Mouse (Mus musculus): ENCODE measurements around the gene Cnga4. TPM values are rescaled to one million over a fixed set of nuclear protein-coding genes. Genes with fewer than 3 reads are reported as not detected.

Gene Cnga4
- total and polyA plus RNA-seq, 3 experiments, result not detected

DNA sequence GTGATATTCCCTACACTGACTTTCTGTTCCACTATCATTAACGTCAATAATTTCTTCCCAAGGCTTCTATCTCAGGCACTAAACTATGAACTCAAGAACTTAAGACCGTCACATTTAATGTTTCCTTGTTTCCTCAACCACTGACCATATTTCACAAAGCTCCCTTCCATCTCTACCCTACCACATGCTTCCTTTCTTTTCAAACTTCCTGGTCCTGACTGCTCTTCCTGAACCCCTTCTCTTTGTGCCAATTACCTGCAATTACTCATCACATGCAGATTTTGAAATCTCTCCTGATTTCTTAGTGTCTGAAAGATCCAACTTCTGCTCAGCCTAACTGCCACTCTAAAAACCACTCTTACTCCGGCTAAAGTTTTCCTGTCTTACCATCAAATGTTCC lies 24.0 kb upstream of the Cnga4 start:
- no peak for DNase-seq (ENCODE audit: low read depth, low spot score)
- H3K9ac ChIP-seq (ENCODE audit: control insufficient read depth, low read depth, low read length, poor library complexity, severe bottlenecking), result no peak overlapping the region
- TF ChIP-seq HCFC1 (IDR thresholded peaks at IDR 0.05; ENCODE audit: low read depth, low read length) (no peak), JUND (IDR thresholded peaks at IDR 0.05; ENCODE audit: low read depth, low read length) (no peak), RAD21 (IDR thresholded peaks at IDR 0.05; ENCODE audit: low read depth, low read length) (no peak), USF2 (IDR thresholded peaks at IDR 0.05; ENCODE audit: borderline replicate concordance in 1 of 2, insufficient read depth in 1 of 2, low read depth in 1 of 2, low read length in 2 of 2) (no peak), NELFE (IDR thresholded peaks at IDR 0.05; ENCODE audit: low read depth, low read length) (no peak), MYB (IDR thresholded peaks at IDR 0.05; ENCODE audit: low read depth, low read length) (no peak), MEF2A (IDR thresholded peaks at IDR 0.05; ENCODE audit: extremely low read depth, insufficient replicate concordance, low read depth, low read length, poor library complexity, severe bottlenecking) (no peak), MXI1 (IDR thresholded peaks at IDR 0.05; ENCODE audit: low read depth, low read length) (no peak), CHD1 (IDR thresholded peaks at IDR 0.05; ENCODE audit: low read depth, low read length) (no peak), GATA1 (IDR thresholded peaks at IDR 0.05; ENCODE audit: low read depth, low read length) (no peak), CTCF (IDR thresholded peaks at IDR 0.05 in 2 of 3, conservative IDR thresholded peaks at IDR 0.05 in 1 of 3; ENCODE audit: control insufficient read depth in 1 of 3, insufficient read depth in 1 of 3, low read depth in 2 of 3, low read length in 3 of 3, poor library complexity in 1 of 3, severe bottlenecking in 1 of 3) (no peak), MYC (IDR thresholded peaks at IDR 0.05; ENCODE audit: low read depth, low read length) (no peak), ETS1 (IDR thresholded peaks at IDR 0.05; ENCODE audit: low read depth, low read length) (no peak)
- no peak overlapping the region for H3K27ac ChIP-seq (ENCODE audit: control insufficient read depth, low read depth, low read length)
- H3K79me2 ChIP-seq (ENCODE audit: control insufficient read depth, insufficient read depth, low read length, poor library complexity), result no peaks in the 10 kb centered on the region
- H3K36me3 ChIP-seq (ENCODE audit: control insufficient read depth in 1 of 2, insufficient read depth in 2 of 2, low read length in 2 of 2), result peaks cover 0 to 2% of the 10 kb centered on the region in 2 experiments; a peak in 3 of 4 replicates
- no peak overlapping the region for H3K4me3 ChIP-seq (ENCODE audit: control insufficient read depth in 1 of 2, insufficient read depth in 1 of 2, low read depth in 2 of 2, low read length in 2 of 2)
- H3K4me1 ChIP-seq (ENCODE audit: control insufficient read depth in 1 of 2, insufficient read depth in 2 of 2, low read length in 2 of 2), result no peaks in the 10 kb centered on the region; a peak in 1 of 4 replicates
- H3K9me3 ChIP-seq (replicated peaks; ENCODE audit: insufficient read depth, low read length), result no peaks in the 10 kb centered on the region
- H3K27me3 ChIP-seq (ENCODE audit: control insufficient read depth in 1 of 2, insufficient read depth in 2 of 2, low read length in 2 of 2), result no peaks in the 10 kb centered on the region

DNA sequence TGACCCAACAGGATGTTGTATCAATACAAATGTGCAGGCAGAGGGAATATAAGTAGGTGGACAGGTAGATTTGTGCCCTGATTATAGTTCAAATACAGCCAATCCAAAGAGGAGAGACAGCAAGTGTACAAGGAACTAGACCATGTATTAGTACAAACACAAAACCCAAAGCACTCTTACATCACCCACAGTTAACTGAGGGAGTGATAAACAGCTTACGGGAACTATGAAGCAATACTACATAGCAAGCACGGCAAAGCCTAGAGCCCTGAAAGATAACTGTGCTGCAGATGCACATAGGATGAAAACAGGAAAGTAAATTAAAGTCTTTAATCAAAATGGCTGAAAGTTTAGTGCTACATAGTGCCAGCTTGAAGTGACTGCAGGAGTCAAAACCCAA lies 16.7 kb upstream of the Cnga4 start:
- no peak for TF ChIP-seq JUND (IDR thresholded peaks at IDR 0.05; ENCODE audit: low read depth, low read length)
- TF ChIP-seq CHD2 (IDR thresholded peaks at IDR 0.05; ENCODE audit: low read length), result no peak
- no peak for TF ChIP-seq POLR2AphosphoS2 (IDR thresholded peaks at IDR 0.05; ENCODE audit: low read length)
- no peak for TF ChIP-seq KAT2A (conservative IDR thresholded peaks at IDR 0.05; ENCODE audit: low read depth, low read length)
- TF ChIP-seq NRF1 (IDR thresholded peaks at IDR 0.05; ENCODE audit: insufficient read depth, low read depth, low read length, poor library complexity, severe bottlenecking), result no peak
- no peak for TF ChIP-seq ELF1 (IDR thresholded peaks at IDR 0.05; ENCODE audit: low read depth, low read length)
- no peak for TF ChIP-seq NELFE (IDR thresholded peaks at IDR 0.05; ENCODE audit: low read depth, low read length)
- no peak for TF ChIP-seq MAFK (IDR thresholded peaks at IDR 0.05; ENCODE audit: borderline replicate concordance, low read depth, low read length)
- TF ChIP-seq ZMIZ1 (IDR thresholded peaks at IDR 0.05; ENCODE audit: low read depth, low read length), result no peak
- TF ChIP-seq MYB (IDR thresholded peaks at IDR 0.05; ENCODE audit: low read depth, low read length), result no peak
- no peak for TF ChIP-seq ZC3H11A (IDR thresholded peaks at IDR 0.05; ENCODE audit: low read depth, low read length)
- no peak for TF ChIP-seq TCF12 (IDR thresholded peaks at IDR 0.05; ENCODE audit: low read depth, low read length)
- no peak for TF ChIP-seq UBTF (IDR thresholded peaks at IDR 0.05; ENCODE audit: borderline replicate concordance, insufficient read depth, low read depth, low read length)
- Histone ChIP-seq H3K36me3 (ENCODE audit: control insufficient read depth in 1 of 2, insufficient read depth in 2 of 2, low read length in 2 of 2) (no peaks in the 10 kb centered on the region; a peak in 1 of 4 replicates), H3K27me3 (ENCODE audit: control insufficient read depth in 1 of 2, insufficient read depth in 2 of 2, low read length in 2 of 2) (no peaks in the 10 kb centered on the region), H3K9ac (ENCODE audit: control insufficient read depth, low read depth, low read length, poor library complexity, severe bottlenecking) (no peak overlapping the region), H3K27ac (ENCODE audit: control insufficient read depth, low read depth, low read length) (no peak overlapping the region), H3K79me2 (ENCODE audit: control insufficient read depth, insufficient read depth, low read length, poor library complexity) (no peaks in the 10 kb centered on the region), H3K9me3 (replicated peaks; ENCODE audit: insufficient read depth, low read length) (no peaks in the 10 kb centered on the region), H3K4me3 (ENCODE audit: control insufficient read depth in 1 of 2, insufficient read depth in 1 of 2, low read depth in 2 of 2, low read length in 2 of 2) (no peak overlapping the region), H3K4me1 (ENCODE audit: control insufficient read depth in 1 of 2, insufficient read depth in 2 of 2, low read length in 2 of 2) (no peaks in the 10 kb centered on the region)
- no peak for DNase-seq (ENCODE audit: low read depth, low spot score)

Measured in MEL (cell line).